Mouse (Mus musculus) MEL (cell line): Measurements from ENCODE around the gene Tlcd2. TPM values are rescaled to one million over a fixed set of nuclear protein-coding genes. Genes with fewer than 3 reads are reported as not detected.

ENCODE experiments used
- DNase-seq: peaks from one replicate; pipeline ENCODE4 v3.0.0; 2011; ENCODE audit warnings: low read depth, low spot score
- H3K27ac ChIP-seq: 2 replicates; pipeline ENCODE4 v1.5.1; 2012; ENCODE audit warnings: low read depth, mild to moderate bottlenecking, control low read depth, low read length, moderate library complexity; ENCODE audit not compliant: control insufficient read depth
- H3K27me3 ChIP-seq, 2 experiments: fragments of 150-350 bp in 1 of 2; sonication (generic) in 1 of 2; 2 replicates each; pipeline ENCODE4 v1.6.1; 2012; ENCODE audit warnings: low read length in 2 of 2, mild to moderate bottlenecking in 2 of 2, improper control_type of control experiment in 1 of 2, moderate library complexity in 1 of 2; ENCODE audit not compliant: insufficient read depth in 2 of 2, control insufficient read depth in 1 of 2
- H3K36me3 ChIP-seq, 2 experiments: 2 replicates each; pipeline ENCODE4 v1.6.1; 2012 to 2014; ENCODE audit warnings: low read length in 2 of 2, improper control_type of control experiment in 1 of 2, inconsistent platforms in 1 of 2, mild to moderate bottlenecking in 1 of 2; ENCODE audit not compliant: insufficient read depth in 2 of 2, control insufficient read depth in 1 of 2
- H3K4me1 ChIP-seq, 2 experiments: fragments of 150-350 bp in 1 of 2; sonication (generic) in 1 of 2; 2 replicates each; pipeline ENCODE4 v1.6.1; 2012; ENCODE audit warnings: low read length in 2 of 2, improper control_type of control experiment in 1 of 2, mild to moderate bottlenecking in 1 of 2; ENCODE audit not compliant: insufficient read depth in 2 of 2, control insufficient read depth in 1 of 2
- H3K4me3 ChIP-seq, 2 experiments: fragments of 150-350 bp in 1 of 2; sonication (generic) in 1 of 2; 2 replicates each; pipeline ENCODE4 v1.5.1; 2012; ENCODE audit warnings: low read depth in 2 of 2, low read length in 2 of 2, mild to moderate bottlenecking in 2 of 2, moderate library complexity in 2 of 2, control low read depth in 1 of 2, improper control_type of control experiment in 1 of 2; ENCODE audit not compliant: control insufficient read depth in 1 of 2, insufficient read depth in 1 of 2
- H3K79me2 ChIP-seq: 2 replicates; pipeline ENCODE4 v1.6.1; 2012; ENCODE audit warnings: mild to moderate bottlenecking, low read length, moderate library complexity; ENCODE audit not compliant: control insufficient read depth, poor library complexity, insufficient read depth
- H3K9ac ChIP-seq: 2 replicates; pipeline ENCODE4 v1.6.1; 2012; ENCODE audit warnings: low read depth, mild to moderate bottlenecking, control low read depth, low read length, moderate library complexity; ENCODE audit not compliant: control insufficient read depth, poor library complexity, severe bottlenecking
- H3K9me3 ChIP-seq: fragments of 150-350 bp; sonication (generic); replicated peaks from 2 replicates; pipeline ENCODE4 v1.6.1; 2012; ENCODE audit warnings: mild to moderate bottlenecking, low read length, improper control_type of control experiment, moderate library complexity; ENCODE audit not compliant: insufficient read depth
- BHLHE40 ChIP-seq: IDR thresholded peaks from 2 replicates; pipeline ENCODE4 v1.6.1; 2012; ENCODE audit warnings: low read depth, mild to moderate bottlenecking, inconsistent platforms, low read length, improper control_type of control experiment, borderline replicate concordance
- CHD2 ChIP-seq: IDR thresholded peaks from 2 replicates; pipeline ENCODE4 v1.6.1; 2011; ENCODE audit warnings: low read length, improper control_type of control experiment
- CTCF ChIP-seq, 3 experiments: IDR thresholded peaks in 2 of 3; conservative IDR thresholded peaks in 1 of 3; 2 replicates each; pipeline ENCODE4 v1.5.1; 2011 to 2012; ENCODE audit warnings: low read length in 3 of 3, low read depth in 2 of 3, mild to moderate bottlenecking in 2 of 3, improper control_type of control experiment in 1 of 3, inconsistent platforms in 1 of 3, mixed read lengths in 1 of 3, moderate library complexity in 1 of 3; ENCODE audit not compliant: control insufficient read depth in 1 of 3, insufficient read depth in 1 of 3, poor library complexity in 1 of 3, severe bottlenecking in 1 of 3
- E2F4 ChIP-seq: IDR thresholded peaks from 2 replicates; pipeline ENCODE4 v1.6.1; 2011; ENCODE audit warnings: low read depth, low read length, improper control_type of control experiment, borderline replicate concordance
- ELF1 ChIP-seq: IDR thresholded peaks from 2 replicates; pipeline ENCODE4 v1.6.1; 2014; ENCODE audit warnings: low read depth, mild to moderate bottlenecking, inconsistent platforms, low read length, improper control_type of control experiment, moderate library complexity
- EP300 ChIP-seq, 2 experiments: IDR thresholded peaks; 2 replicates each; pipeline ENCODE4 v1.6.1; 2011; ENCODE audit warnings: improper control_type of control experiment in 2 of 2, low read length in 2 of 2, low read depth in 1 of 2, mild to moderate bottlenecking in 1 of 2
- ETS1 ChIP-seq: IDR thresholded peaks from 2 replicates; pipeline ENCODE4 v1.6.1; 2012; ENCODE audit warnings: low read depth, mild to moderate bottlenecking, inconsistent platforms, low read length, improper control_type of control experiment, moderate library complexity
- GABPA ChIP-seq: IDR thresholded peaks from 2 replicates; pipeline ENCODE4 v1.6.1; 2012; ENCODE audit warnings: low read depth, mild to moderate bottlenecking, inconsistent platforms, low read length, improper control_type of control experiment, moderate library complexity
- GATA1 ChIP-seq: IDR thresholded peaks from 2 replicates; pipeline ENCODE4 v1.6.1; 2011; ENCODE audit warnings: low read depth, low read length, improper control_type of control experiment
- JUND ChIP-seq: IDR thresholded peaks from 2 replicates; pipeline ENCODE4 v1.6.1; 2011; ENCODE audit warnings: low read depth, mild to moderate bottlenecking, improper control_type of control experiment, low read length
- MAFK ChIP-seq: IDR thresholded peaks from 2 replicates; pipeline ENCODE4 v1.6.1; 2011; ENCODE audit warnings: low read depth, mild to moderate bottlenecking, low read length, improper control_type of control experiment, borderline replicate concordance
- MAZ ChIP-seq: IDR thresholded peaks from 2 replicates; pipeline ENCODE4 v1.6.1; 2012; ENCODE audit warnings: low read depth, mild to moderate bottlenecking, inconsistent platforms, low read length, improper control_type of control experiment
- MEF2A ChIP-seq: IDR thresholded peaks from 2 replicates; pipeline ENCODE4 v1.6.1; 2014; ENCODE audit warnings: low read depth, mild to moderate bottlenecking, inconsistent platforms, low read length, improper control_type of control experiment; ENCODE audit not compliant: poor library complexity, insufficient replicate concordance, severe bottlenecking; ENCODE audit errors: extremely low read depth
- MXI1 ChIP-seq: IDR thresholded peaks from 2 replicates; pipeline ENCODE4 v1.6.1; 2011; ENCODE audit warnings: mild to moderate bottlenecking, low read depth, low read length, improper control_type of control experiment
- MYB ChIP-seq: IDR thresholded peaks from 2 replicates; pipeline ENCODE4 v1.6.1; 2011; ENCODE audit warnings: mild to moderate bottlenecking, low read depth, low read length, improper control_type of control experiment
- NELFE ChIP-seq: IDR thresholded peaks from 2 replicates; pipeline ENCODE4 v1.6.1; 2011; ENCODE audit warnings: low read depth, low read length, improper control_type of control experiment
- NRF1 ChIP-seq: IDR thresholded peaks from 2 replicates; pipeline ENCODE4 v1.6.1; 2014; ENCODE audit warnings: low read depth, mild to moderate bottlenecking, inconsistent platforms, low read length, improper control_type of control experiment, moderate library complexity; ENCODE audit not compliant: poor library complexity, insufficient read depth, severe bottlenecking
- POLR2A ChIP-seq, 2 experiments: IDR thresholded peaks; 2 replicates each; pipeline ENCODE4 v1.6.1; 2011 to 2012; ENCODE audit warnings: low read length in 2 of 2, mild to moderate bottlenecking in 2 of 2, control low read depth in 1 of 2, improper control_type of control experiment in 1 of 2, low read depth in 1 of 2, moderate library complexity in 1 of 2; ENCODE audit not compliant: control insufficient read depth in 1 of 2, insufficient read depth in 1 of 2, poor library complexity in 1 of 2
- POLR2AphosphoS2 ChIP-seq: IDR thresholded peaks from 2 replicates; pipeline ENCODE4 v1.6.1; 2011; ENCODE audit warnings: low read length, improper control_type of control experiment
- POLR2AphosphoS5 ChIP-seq: IDR thresholded peaks from 2 replicates; pipeline ENCODE4 v1.6.1; 2012; ENCODE audit warnings: low read depth, borderline replicate concordance, mild to moderate bottlenecking, inconsistent platforms, low read length, moderate library complexity, mixed read lengths
- RAD21 ChIP-seq: IDR thresholded peaks from 2 replicates; pipeline ENCODE4 v1.6.1; 2011; ENCODE audit warnings: mild to moderate bottlenecking, low read depth, low read length, improper control_type of control experiment
- RCOR1 ChIP-seq: IDR thresholded peaks from 2 replicates; pipeline ENCODE4 v1.6.1; 2012; ENCODE audit warnings: low read depth, mild to moderate bottlenecking, inconsistent platforms, low read length, improper control_type of control experiment
- SIN3A ChIP-seq: IDR thresholded peaks from 2 replicates; pipeline ENCODE4 v1.6.1; 2012; ENCODE audit warnings: low read length, improper control_type of control experiment, inconsistent platforms
- SMC3 ChIP-seq: IDR thresholded peaks from 2 replicates; pipeline ENCODE4 v1.6.1; 2011; ENCODE audit warnings: low read depth, low read length, improper control_type of control experiment
- TAL1 ChIP-seq: IDR thresholded peaks from 2 replicates; pipeline ENCODE4 v1.6.1; 2012; ENCODE audit warnings: mild to moderate bottlenecking, inconsistent platforms, low read length, moderate library complexity, mixed read lengths
- TBP ChIP-seq: IDR thresholded peaks from 2 replicates; pipeline ENCODE4 v1.8.0; 2011; ENCODE audit warnings: low read depth, low read length, improper control_type of control experiment
- TCF12 ChIP-seq: IDR thresholded peaks from 2 replicates; pipeline ENCODE4 v1.6.1; 2014; ENCODE audit warnings: low read depth, mild to moderate bottlenecking, inconsistent platforms, low read length, improper control_type of control experiment, moderate library complexity
- UBTF ChIP-seq: IDR thresholded peaks from 2 replicates; pipeline ENCODE4 v1.6.1; 2012; ENCODE audit warnings: low read depth, mild to moderate bottlenecking, inconsistent platforms, low read length, improper control_type of control experiment, moderate library complexity, borderline replicate concordance; ENCODE audit not compliant: insufficient read depth
- USF1 ChIP-seq: IDR thresholded peaks from 2 replicates; pipeline ENCODE4 v1.6.1; 2014; ENCODE audit warnings: low read depth, mild to moderate bottlenecking, inconsistent platforms, low read length, improper control_type of control experiment, moderate library complexity
- ZC3H11A ChIP-seq: IDR thresholded peaks from 2 replicates; pipeline ENCODE4 v1.6.1; 2012; ENCODE audit warnings: low read depth, mild to moderate bottlenecking, inconsistent platforms, low read length, improper control_type of control experiment
- polyA plus RNA-seq, 2 experiments: library from polyadenylated mRNA; stranded (reverse) in 1 of 2; unstranded in 1 of 2; fragments of >175 nt in 1 of 2; fragments of >200 nt in 1 of 2; gene quantifications; 2 replicates each; pipeline versions ENCODE4 v1.2.1 to v1.2.4; 2012; ENCODE audit warnings: low replicate concordance in 2 of 2, low read depth in 1 of 2; ENCODE audit not compliant: insufficient read length in 2 of 2, insufficient read depth in 1 of 2, missing spikeins in 1 of 2
- total RNA-seq: library from RNA; depleted of rRNA; stranded (reverse); fragments of 300-350 nt; gene quantifications from 2 replicates; pipeline ENCODE4 v1.2.3, GENCODE M21; 2012

Tlcd2 gene
- total and polyA plus RNA-seq, 3 experiments: 0.50 to 0.86 TPM; not detected in 1

DNA sequence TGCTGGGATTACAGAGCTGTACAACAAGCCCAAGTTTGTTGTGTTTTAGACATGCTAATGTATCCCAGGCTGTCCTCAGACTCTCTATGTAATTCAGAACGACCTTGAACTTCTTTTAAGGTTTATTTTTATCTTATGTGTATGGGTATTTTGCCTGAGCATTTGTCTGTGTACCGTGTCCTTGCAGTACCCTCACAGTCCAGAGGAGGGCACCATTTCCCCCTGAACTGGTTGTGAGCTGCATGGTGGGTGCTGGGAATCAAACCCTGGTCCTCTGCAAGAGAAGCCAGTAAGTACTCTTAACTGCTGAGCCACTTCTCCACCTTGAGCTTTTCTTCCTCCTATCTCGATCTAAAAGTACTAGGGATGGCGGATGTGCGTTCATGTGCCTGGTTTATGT, 27.4 kb upstream of the Tlcd2 start:
- Histone ChIP-seq H3K4me1 (peaks cover 0 to 6% of the 10 kb centered on the region in 2 experiments; a peak in 1 of 4 replicates), H3K4me3 (no peak overlapping the region), H3K79me2 (no peaks in the 10 kb centered on the region), H3K27ac (no peak overlapping the region), H3K9me3 (no peaks in the 10 kb centered on the region), H3K9ac (no peak overlapping the region), H3K27me3 (no peaks in the 10 kb centered on the region), H3K36me3 (no peaks in the 10 kb centered on the region)
- DNase-seq: peak; percentile 40
- TF ChIP-seq ZC3H11A (0 out of 2 replicates have a peak, but pooled peaks have one; percentile 32), RCOR1 (no peak), RAD21 (peak; percentile 52), SMC3 (peak; percentile 53), CTCF (IDR thresholded peaks at IDR 0.05 in 2 of 3, conservative IDR thresholded peaks at IDR 0.05 in 1 of 3; ENCODE audit: control insufficient read depth in 1 of 3, insufficient read depth in 1 of 3, low read depth in 2 of 3, low read length in 3 of 3, poor library complexity in 1 of 3, severe bottlenecking in 1 of 3) (peak; percentile 54 to 78 (median 59); a peak in 5 of 6 replicates)

DNA sequence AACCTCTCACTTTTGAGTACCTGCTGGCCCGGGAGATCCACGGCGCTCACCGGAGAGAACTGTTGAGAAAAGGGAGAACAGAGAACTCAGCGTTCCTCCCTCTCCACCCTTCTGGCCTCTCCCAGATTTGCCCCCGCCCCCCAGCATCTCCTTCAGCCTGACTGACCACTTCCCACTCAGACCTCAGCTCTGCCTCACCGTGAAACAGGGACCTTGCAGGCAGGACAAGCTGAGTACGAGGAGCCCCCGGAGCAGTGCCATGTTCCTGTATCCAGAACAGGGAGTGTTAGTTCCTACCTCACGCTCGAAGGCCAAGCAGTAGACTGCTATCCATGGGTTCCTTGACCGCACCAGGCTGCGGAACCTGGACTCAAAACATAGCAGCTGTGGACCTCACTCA, 23.3 kb upstream of the Tlcd2 start:
- no peak overlapping the region for H3K27ac ChIP-seq
- H3K9ac ChIP-seq: no peak overlapping the region
- no peak for DNase-seq

DNA sequence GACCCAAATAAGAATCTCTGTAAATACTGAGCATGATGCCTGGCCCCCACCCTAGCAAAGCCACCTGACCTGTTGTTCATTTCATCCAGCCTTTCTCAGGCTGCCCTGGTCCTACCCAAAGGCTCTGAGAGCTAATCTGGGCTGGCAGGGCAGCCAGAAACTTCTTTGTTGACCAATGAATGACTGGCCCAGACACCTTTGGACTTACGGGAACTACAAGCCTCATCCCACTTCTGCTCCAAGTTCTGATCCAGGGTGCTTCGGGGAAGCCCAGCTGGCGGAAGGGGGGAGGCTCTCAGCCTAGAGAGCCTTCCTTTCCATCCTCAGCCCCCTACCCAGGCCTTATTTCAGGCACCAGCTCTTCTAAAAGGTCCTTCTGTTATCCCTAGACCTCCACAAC, 22.7 kb upstream of the Tlcd2 start:
- no peak overlapping the region for H3K4me3 ChIP-seq
- TF ChIP-seq JUND (no peak), TBP (no peak), CHD2 (no peak), RCOR1 (no peak), MAZ (no peak), CTCF (IDR thresholded peaks at IDR 0.05 in 2 of 3, conservative IDR thresholded peaks at IDR 0.05 in 1 of 3; ENCODE audit: control insufficient read depth in 1 of 3, insufficient read depth in 1 of 3, low read depth in 2 of 3, low read length in 3 of 3, poor library complexity in 1 of 3, severe bottlenecking in 1 of 3) (no peak), MYB (no peak), POLR2AphosphoS5 (no peak), TAL1 (no peak), USF1 (no peak), E2F4 (no peak), TCF12 (no peak), RAD21 (no peak), POLR2A (IDR thresholded peaks at IDR 0.05; ENCODE audit: control insufficient read depth in 1 of 2, insufficient read depth in 1 of 2, low read depth in 1 of 2, low read length in 2 of 2, poor library complexity in 1 of 2) (no peak), MXI1 (no peak), EP300 (IDR thresholded peaks at IDR 0.05; ENCODE audit: low read depth in 1 of 2, low read length in 2 of 2) (no peak)
- TF ChIP-seq, all 39 proteins: peak for 0
- H3K27me3 ChIP-seq: no peaks in the 10 kb centered on the region
- no peak for DNase-seq
- no peaks in the 10 kb centered on the region for H3K9me3 ChIP-seq
- no peaks in the 10 kb centered on the region for H3K4me1 ChIP-seq
- H3K9ac ChIP-seq: no peak overlapping the region
- H3K79me2 ChIP-seq: no peaks in the 10 kb centered on the region
- H3K36me3 ChIP-seq: no peaks in the 10 kb centered on the region
- no peak overlapping the region for H3K27ac ChIP-seq

More for the DNA sequence above, 23.3 kb upstream of the Tlcd2 start:
- Histone ChIP-seq H3K79me2 (no peaks in the 10 kb centered on the region), H3K4me3 (no peak overlapping the region), H3K4me1 (no peaks in the 10 kb centered on the region), H3K9me3 (no peaks in the 10 kb centered on the region), H3K27me3 (no peaks in the 10 kb centered on the region), H3K36me3 (no peaks in the 10 kb centered on the region)
- TF ChIP-seq CHD2 (no peak), RAD21 (no peak), MAFK (no peak), CTCF (IDR thresholded peaks at IDR 0.05 in 2 of 3, conservative IDR thresholded peaks at IDR 0.05 in 1 of 3; ENCODE audit: control insufficient read depth in 1 of 3, insufficient read depth in 1 of 3, low read depth in 2 of 3, low read length in 3 of 3, poor library complexity in 1 of 3, severe bottlenecking in 1 of 3) (no peak), ELF1 (no peak), NELFE (no peak), MXI1 (no peak), TBP (no peak), MEF2A (no peak), GATA1 (no peak), GABPA (no peak), ETS1 (no peak), NRF1 (no peak), POLR2AphosphoS2 (no peak), TCF12 (no peak), SIN3A (no peak), UBTF (no peak), ZC3H11A (no peak), BHLHE40 (no peak)
